Mouse (Mus musculus): ENCODE measurements around the gene Inpp4b.

DNA sequence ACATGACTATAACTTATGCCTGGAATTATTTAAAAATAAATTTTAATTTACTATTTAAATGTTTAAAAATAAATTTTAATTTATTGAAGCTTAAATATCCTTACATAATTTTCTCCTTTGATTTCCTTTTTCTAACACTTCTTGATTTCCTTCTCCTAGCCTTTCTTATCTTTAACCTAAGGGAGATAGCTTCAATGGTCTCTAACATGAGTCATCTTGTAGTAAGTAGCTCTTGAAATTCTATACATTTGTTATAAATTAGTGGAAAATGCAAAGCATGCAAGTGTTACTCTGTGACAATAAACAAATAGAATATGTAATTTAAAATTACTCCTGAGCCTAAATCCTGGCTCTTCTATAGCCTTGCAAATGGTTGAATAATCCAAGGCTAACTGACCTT, 520.4 kb downstream of the Inpp4b start:
- TF ChIP-seq CTCF (IDR thresholded peaks at IDR 0.05; ENCODE audit: borderline replicate concordance, extremely low read depth, insufficient read depth, insufficient read length) = no peak
- no peak for TF ChIP-seq POLR2A (IDR thresholded peaks at IDR 0.05; ENCODE audit: borderline replicate concordance, extremely low read depth, insufficient read depth, insufficient read length, poor library complexity, severe bottlenecking)
